Mouse (Mus musculus) neural tube, embryonic 12.5 days (tissue): Measurements from ENCODE around the gene Kcna7. TPM values are rescaled to one million over a fixed set of nuclear protein-coding genes. Genes with fewer than 3 reads are reported as not detected.
A peak's percentile ranks its signal among the peaks of the same experiment; 100 is the strongest.
"Not testable (repeated sequence)": the region's sequence is repeated elsewhere in the genome, so short reads cannot be mapped to it uniquely, and the experiment has no call there.

ENCODE experiments used
- ATAC-seq: fragments of 200-750 bp; cut with Nextera tagmentation; 2 replicates; pipeline ENCODE4 v1.8.0; 2017; ENCODE audit warnings: low read depth, mild to moderate bottlenecking, moderate TSS enrichment, moderate library complexity; ENCODE audit not compliant: low FRiP score
- H3K27ac ChIP-seq: fragments of 300-500 bp; sonication (generic); 2 replicates; pipeline ENCODE4 v1.5.1; 2016
- H3K27me3 ChIP-seq: fragments of 300-500 bp; sonication (generic); replicated peaks from 2 replicates; pipeline ENCODE4 v1.6.1; 2016; ENCODE audit warnings: mild to moderate bottlenecking
- H3K36me3 ChIP-seq: fragments of 300-500 bp; sonication (generic); 2 replicates; pipeline ENCODE4 v1.6.1; 2016; ENCODE audit warnings: mild to moderate bottlenecking
- H3K4me1 ChIP-seq: fragments of 300-500 bp; sonication (generic); 2 replicates; pipeline ENCODE4 v1.6.1; 2016
- H3K4me2 ChIP-seq: fragments of 300-500 bp; sonication (generic); replicated peaks from 2 replicates; pipeline ENCODE4 v1.6.1; 2016; ENCODE audit warnings: mild to moderate bottlenecking
- H3K4me3 ChIP-seq: fragments of 300-500 bp; sonication (generic); 2 replicates; pipeline ENCODE4 v1.5.1; 2016
- H3K9ac ChIP-seq: fragments of 300-500 bp; sonication (generic); 2 replicates; pipeline ENCODE4 v1.6.1; 2016; ENCODE audit warnings: mild to moderate bottlenecking
- H3K9me3 ChIP-seq: fragments of 300-500 bp; sonication (generic); 2 replicates; pipeline ENCODE4 v1.6.1; 2016; ENCODE audit warnings: mild to moderate bottlenecking
- WGBS: fragments of 180-500 bp; shearing (Covaris S2); methylation state at CpG from one replicate; pipeline ENCODE4 v1.1.7; 2016; 5-methylcytosine and 5-hydroxymethylcytosine counted together
- polyA plus RNA-seq: library from polyadenylated mRNA; unstranded; fragments of >200 nt; fragmentation: Nextera tagmentation; extraction: Ambion mirVana; gene quantifications from 2 replicates; pipeline ENCODE4 v1.2.1, GENCODE M21; 2016

Gene Kcna7
- polyA plus RNA-seq, 1 experiment from 2014 or later = not detected

DNA sequence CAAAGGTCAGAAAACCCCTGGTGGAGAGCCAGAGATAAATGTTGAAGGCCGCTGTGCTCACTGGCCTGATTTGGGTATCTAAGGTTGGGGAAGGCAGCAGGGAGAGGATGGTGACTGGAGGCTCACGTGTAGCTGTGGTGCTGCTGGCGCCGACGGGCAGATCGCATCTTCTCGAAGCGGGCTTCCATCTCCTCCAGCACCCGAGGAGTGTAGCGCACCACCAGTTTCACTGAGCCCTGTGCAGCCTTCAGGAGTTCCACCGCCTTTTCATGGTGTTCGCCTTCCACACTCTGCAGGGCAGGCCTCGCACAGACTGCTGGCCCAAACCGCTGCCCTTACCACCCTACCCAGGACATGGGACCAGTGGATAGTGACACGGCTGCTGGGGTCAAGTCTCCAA is 37.3 kb upstream of the Kcna7 start:
- Histone ChIP-seq H3K4me3 (peak overlapping the region; percentile 76), H3K27me3 (peaks cover 40% of the 10 kb centered on the region), H3K9me3 (no peaks in the 10 kb centered on the region), H3K9ac (peak overlapping the region; percentile 71), H3K36me3 (peaks cover 9% of the 10 kb centered on the region), H3K4me1 (peaks cover 33% of the 10 kb centered on the region), H3K27ac (no peak overlapping the region), H3K4me2 (peak overlapping the region; percentile 83)
- no peak for ATAC-seq
- 80% methylated on average over 15 of the region's 15 CpGs for WGBS

DNA sequence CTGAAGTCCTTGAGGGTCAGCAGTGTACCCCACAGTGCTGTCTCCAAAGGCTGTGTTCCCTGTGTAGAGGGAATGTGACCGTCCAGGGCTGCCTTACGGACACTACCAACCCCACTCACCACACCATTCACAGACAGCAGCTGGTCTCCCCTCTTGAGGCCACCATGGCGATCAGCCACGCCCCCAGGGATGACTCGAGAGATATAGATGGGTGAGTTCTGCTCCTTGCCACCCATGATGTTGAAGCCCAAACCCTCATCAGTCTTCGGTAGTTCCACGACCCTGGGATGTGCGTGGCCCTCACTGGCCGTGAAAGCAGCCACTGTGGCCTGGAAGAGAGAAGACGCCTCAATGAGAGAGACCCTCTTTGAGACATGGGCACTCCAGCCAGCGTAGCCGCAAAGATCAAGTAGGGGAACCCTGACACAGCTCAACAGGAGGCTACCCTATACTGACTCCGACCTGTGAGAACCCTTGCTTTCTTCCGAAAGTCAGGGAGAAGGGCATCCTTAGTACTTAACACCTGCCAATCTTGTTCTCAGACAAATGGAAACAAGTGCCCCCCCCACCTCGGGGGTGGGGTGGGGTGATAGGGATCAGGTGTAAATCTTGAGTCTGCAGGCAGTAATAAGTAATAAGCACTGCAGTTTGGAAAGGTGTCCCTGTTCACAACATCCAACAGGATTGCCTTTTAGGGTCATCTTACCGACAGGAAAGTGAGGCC is 36.3 kb upstream of the Kcna7 start:
- Histone ChIP-seq H3K27ac (no peak overlapping the region), H3K4me3 (no peak overlapping the region), H3K9ac (no peak overlapping the region), H3K9me3 (no peaks in the 10 kb centered on the region), H3K4me2 (peak overlapping the region; percentile 95; the same call in 1 of the 2 replicates), H3K4me1 (peaks cover 33% of the 10 kb centered on the region), H3K36me3 (peaks cover 18% of the 10 kb centered on the region), H3K27me3 (peaks cover 31% of the 10 kb centered on the region)
- no peak for ATAC-seq
- 74% methylated on average over 16 of the region's 16 CpGs for WGBS

DNA sequence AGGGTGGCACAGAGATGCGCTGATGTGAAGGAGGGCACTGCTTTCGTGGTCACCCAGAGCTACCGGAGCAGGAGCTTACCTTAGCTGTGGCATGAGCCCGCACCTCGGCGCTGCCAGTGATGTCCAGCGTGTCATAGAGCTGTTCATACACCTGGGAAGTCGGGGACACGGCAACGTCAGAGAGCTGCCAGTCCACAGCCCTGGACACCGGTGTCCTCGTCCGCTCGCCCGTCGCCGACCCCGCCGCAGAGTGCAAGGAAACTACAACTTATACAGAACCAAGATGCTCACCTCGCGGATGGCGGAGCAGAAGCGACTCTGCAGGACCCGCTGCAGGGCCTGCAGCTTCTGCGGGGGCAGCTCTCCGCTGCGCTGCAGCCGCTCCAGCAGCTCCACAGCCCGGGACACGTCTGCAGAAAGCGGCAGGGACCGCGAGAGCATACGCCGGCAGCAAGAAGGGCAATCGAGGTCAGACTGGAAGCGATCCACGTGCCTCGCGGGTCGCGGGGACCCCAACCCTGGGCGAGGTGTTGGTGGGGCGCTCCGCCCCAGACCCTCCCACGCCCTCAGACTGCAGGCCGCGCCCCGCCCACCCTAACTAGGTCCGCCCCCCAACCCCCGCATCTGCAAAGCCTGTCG is 35.5 kb upstream of the Kcna7 start:
- no peak overlapping the region for H3K27ac ChIP-seq
- H3K4me3 ChIP-seq = peak overlapping the region; percentile 42
- peaks cover 33% of the 10 kb centered on the region for H3K4me1 ChIP-seq
- WGBS = 10% methylated on average over 52 of the region's 52 CpGs
- H3K4me2 ChIP-seq = peak overlapping the region; percentile 95
- peaks cover 30% of the 10 kb centered on the region for H3K27me3 ChIP-seq
- no peak for ATAC-seq
- H3K9me3 ChIP-seq = no peaks in the 10 kb centered on the region
- H3K36me3 ChIP-seq = peaks cover 22% of the 10 kb centered on the region
- H3K9ac ChIP-seq = peak overlapping the region; percentile 52

DNA sequence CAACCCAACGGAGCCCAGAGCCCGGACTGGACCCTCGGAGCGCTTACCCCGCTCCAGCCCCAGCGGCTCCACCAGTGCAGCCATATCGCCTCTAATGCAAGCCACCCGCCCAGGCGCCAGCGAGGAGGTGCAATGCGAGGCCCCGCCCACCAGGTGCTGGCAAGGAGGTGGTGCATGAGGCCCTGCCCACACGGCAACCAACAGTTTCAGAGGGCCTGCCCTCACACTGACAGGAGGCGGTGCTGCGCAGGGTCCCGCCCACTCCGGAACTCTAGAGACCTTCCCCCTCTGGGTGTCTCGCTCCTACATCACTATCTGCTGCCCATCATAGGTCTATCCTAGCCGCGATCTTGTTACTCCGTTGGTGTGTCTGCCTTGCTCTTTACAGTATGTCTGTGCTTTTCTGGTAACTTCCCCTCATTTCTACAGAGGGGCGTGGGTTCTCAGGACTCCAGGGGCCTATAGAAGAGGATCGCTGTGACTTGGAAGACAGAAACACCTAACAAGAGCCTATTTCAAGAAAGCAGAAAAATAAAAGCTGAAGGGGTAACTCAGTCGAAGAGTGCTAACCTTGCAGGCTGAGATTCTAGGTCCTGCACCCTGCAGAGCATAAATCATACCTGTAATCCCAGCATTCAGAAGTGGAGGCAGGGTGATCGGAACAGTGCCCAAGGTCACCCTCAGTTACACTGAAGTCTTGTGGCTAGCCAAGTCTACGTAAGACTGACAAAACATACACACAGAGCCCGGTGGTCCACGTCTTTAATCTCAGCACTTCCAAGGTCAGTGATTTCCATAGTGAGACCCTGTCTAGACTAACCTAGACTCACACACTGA is 34.8 kb upstream of the Kcna7 start, which contains the start of gene Lin7b:
TSS of gene Lin7b (minus strand) at position 109 of the 837 bp plus-strand sequence.
- peaks cover 28% of the 10 kb centered on the region for H3K4me1 ChIP-seq
- peak within 1 kb of the TSS; percentile 52 for H3K9ac ChIP-seq
- H3K9me3 ChIP-seq = no peaks in the 10 kb centered on the region
- 13% methylated on average over 28 of the region's 28 CpGs for WGBS
- H3K4me2 ChIP-seq = peak within 1 kb of the TSS; percentile 95
- H3K36me3 ChIP-seq = peaks cover 28% of the 10 kb centered on the region
- ATAC-seq = peak; percentile 29
- H3K27me3 ChIP-seq = peaks cover 28% of the 10 kb centered on the region
- H3K27ac ChIP-seq = no peak within 1 kb of the TSS
- peak within 1 kb of the TSS; percentile 42 for H3K4me3 ChIP-seq

DNA sequence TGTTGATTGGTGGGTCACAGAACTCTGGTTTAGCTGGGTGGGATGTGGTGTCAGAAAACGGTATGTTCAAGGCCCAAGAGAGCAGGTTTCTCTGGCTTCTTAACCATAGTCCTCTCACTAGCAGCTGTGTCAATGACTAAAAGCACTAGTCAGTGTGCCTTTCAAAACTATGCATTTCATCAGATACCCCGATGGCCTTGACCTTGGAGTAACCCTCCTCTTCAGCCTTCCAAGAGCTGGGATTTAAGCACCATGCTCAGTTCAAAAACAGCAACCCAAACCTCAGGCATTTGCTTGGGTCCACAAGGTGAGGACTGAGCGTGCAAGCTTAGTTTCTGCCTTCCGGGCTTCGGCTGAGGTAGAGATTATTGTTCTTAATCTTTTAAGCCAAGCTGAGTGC is 33.1 kb upstream of the Kcna7 start:
- no peak overlapping the region for H3K4me2 ChIP-seq
- 86% methylated on average over 5 of the region's 5 CpGs for WGBS
- no peak overlapping the region for H3K9ac ChIP-seq
- ATAC-seq = no peak
- H3K27ac ChIP-seq = no peak overlapping the region
- no peak overlapping the region for H3K4me3 ChIP-seq
- peaks cover 22% of the 10 kb centered on the region for H3K4me1 ChIP-seq
- H3K36me3 ChIP-seq = peaks cover 45% of the 10 kb centered on the region
- H3K9me3 ChIP-seq = no peaks in the 10 kb centered on the region
- H3K27me3 ChIP-seq = peaks cover 24% of the 10 kb centered on the region

DNA sequence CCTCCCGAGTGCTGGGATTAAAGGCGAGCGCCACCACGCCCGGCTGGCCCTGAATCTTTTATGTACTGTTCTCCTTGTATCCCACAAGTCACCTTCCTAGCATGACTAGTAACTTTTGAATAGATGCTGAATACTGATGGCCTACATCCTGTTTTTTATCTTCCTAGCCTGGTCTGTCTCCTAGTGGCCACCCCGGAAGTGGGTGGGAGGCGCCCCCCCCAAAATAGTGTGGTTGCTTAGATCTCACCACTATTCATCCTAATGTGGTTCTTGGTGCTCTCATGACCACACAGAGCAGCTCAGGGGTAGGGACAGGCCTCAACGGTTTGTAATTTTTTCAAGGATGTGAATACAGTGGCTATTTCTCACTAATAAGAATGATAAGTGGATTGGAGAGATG is 30.8 kb upstream of the Kcna7 start:
- Histone ChIP-seq H3K4me2 (no peak overlapping the region), H3K4me1 (peaks cover 14% of the 10 kb centered on the region), H3K4me3 (no peak overlapping the region), H3K27me3 (peaks cover 9% of the 10 kb centered on the region), H3K9me3 (no peaks in the 10 kb centered on the region), H3K36me3 (peaks cover 66% of the 10 kb centered on the region), H3K27ac (no peak overlapping the region), H3K9ac (no peak overlapping the region)
- WGBS = 94% methylated on average over 8 of the region's 8 CpGs
- no peak for ATAC-seq

DNA sequence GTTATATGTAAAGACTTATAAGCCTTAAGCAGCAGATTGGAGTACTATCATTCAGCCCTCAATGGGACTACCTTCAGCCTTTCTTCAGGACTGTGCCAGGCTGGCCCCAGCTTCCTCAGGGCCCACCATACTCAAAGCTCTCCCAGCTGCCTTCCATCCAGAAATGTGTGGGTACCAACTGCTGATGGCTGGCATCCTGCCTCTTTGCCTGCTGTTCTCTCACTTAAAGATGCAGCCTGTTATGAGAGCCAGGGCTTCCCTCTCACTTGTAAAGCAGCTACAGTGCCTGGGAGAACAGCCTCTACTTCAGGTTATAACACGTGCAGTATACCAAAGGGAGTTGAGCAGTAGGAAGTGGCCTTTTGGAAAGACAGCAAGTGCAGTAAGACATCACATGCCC is 29.4 kb upstream of the Kcna7 start:
- H3K4me3 ChIP-seq = no peak overlapping the region
- no peak for ATAC-seq

DNA sequence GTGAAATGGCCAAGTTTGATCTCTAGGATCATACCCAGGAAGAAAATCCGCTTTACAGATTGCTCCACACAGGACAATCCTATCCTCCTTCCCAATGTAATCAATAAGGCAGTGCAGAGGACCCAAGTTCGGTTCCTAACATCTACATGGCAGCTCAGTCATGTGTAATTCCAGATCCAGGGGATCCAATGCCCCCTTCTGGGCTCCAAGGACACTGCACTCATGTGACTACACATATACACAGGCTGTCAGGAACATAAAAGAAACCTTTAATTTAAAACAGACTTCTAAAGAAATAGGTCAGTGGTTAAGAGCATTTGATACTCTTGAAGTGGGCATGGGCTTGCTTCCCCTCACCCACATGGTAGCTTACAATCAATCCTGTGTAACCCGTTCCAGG is 19.4 kb upstream of the Kcna7 start:
- no peaks in the 10 kb centered on the region for H3K27me3 ChIP-seq
- WGBS = 95% methylated on average over 3 of the region's 3 CpGs
- no peaks in the 10 kb centered on the region for H3K4me1 ChIP-seq
- no peak overlapping the region for H3K9ac ChIP-seq
- H3K36me3 ChIP-seq = peaks cover 96% of the 10 kb centered on the region
- no peak overlapping the region for H3K4me2 ChIP-seq
- no peaks in the 10 kb centered on the region for H3K9me3 ChIP-seq
- ATAC-seq = no peak
- H3K4me3 ChIP-seq = no peak overlapping the region
- H3K27ac ChIP-seq = no peak overlapping the region

More for the DNA sequence above, 29.4 kb upstream of the Kcna7 start:
- 92% methylated on average over 1 of the region's 1 CpGs for WGBS
- H3K27ac ChIP-seq = no peak overlapping the region
- no peaks in the 10 kb centered on the region for H3K4me1 ChIP-seq
- H3K9me3 ChIP-seq = no peaks in the 10 kb centered on the region
- no peak overlapping the region for H3K4me2 ChIP-seq
- no peaks in the 10 kb centered on the region for H3K27me3 ChIP-seq
- H3K36me3 ChIP-seq = peaks cover 80% of the 10 kb centered on the region
- no peak overlapping the region for H3K9ac ChIP-seq

DNA sequence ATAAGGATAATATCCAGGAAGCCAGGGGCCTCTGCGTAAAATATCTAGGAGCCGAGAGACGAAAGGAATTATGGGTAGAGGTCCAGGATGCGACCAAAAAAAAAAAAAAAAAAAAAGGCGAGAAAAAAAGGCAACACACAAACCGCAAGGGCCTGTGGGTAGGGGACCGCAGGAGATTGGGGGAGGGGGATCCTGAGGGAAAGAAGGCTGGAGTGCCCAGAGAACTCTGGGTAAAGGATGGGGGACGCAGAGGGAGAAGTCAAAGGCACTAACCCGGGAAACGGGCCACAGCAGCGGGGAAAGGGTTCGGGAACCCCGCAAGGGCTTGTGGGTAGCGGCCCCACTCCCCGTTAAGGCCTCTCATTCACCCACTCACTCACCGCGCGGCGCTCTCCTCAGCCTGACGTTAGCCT is 10.3 kb upstream of the Kcna7 start:
- no peaks in the 10 kb centered on the region for H3K9me3 ChIP-seq
- peaks cover 21% of the 10 kb centered on the region for H3K4me1 ChIP-seq
- peak overlapping the region; percentile 76 for H3K4me3 ChIP-seq
- H3K9ac ChIP-seq = peak overlapping the region; percentile 96
- 1% methylated on average over 19 of the region's 20 CpGs for WGBS
- no peaks in the 10 kb centered on the region for H3K27me3 ChIP-seq
- ATAC-seq = peak; percentile 85
- H3K4me2 ChIP-seq = peak overlapping the region; percentile 98
- H3K27ac ChIP-seq = peak overlapping the region; percentile 97
- peaks cover 24% of the 10 kb centered on the region for H3K36me3 ChIP-seq

DNA sequence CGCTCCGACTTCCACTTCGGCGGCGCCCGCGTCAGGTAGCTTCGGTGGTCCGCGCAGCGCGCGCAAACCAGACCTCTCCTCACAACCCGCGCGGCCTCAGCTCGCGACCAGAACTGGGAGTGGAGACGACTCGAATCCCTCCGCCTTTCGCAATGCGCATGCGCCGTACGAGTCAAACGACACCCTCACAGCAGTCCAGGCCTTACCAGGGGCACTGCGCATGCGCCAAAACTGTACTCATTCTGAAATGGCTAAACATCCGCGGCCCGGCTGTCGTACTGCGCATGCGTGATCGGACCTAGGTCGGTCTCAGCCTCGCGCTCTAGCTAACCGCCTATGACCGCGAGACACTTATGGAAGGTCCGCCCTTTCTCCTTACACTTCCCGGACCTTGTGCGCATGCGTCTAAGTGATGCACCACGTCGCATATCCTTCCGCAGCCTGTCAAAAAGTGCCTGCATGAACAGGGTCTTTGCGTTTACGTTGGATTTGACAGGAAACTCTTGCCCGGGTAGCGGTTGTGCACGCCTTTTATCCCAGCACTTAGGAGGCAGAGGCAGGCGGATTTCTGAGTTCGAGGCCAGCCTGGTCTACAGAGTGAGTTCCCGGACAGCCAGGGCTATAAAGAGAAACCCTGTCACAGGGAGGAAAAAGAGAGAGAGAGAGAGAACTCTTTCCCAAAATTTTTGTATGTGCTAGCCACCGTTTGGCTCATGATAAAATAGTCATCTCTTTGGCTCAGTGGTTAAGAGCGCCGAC is 9.7 kb upstream of the Kcna7 start, which contains the start of gene Snrnp70:
TSS of gene Snrnp70 (minus strand) at position 165 of the 759 bp plus-strand sequence.
- ATAC-seq = peak; percentile 97
- Histone ChIP-seq H3K4me2 (peak within 1 kb of the TSS; percentile 98), H3K9me3 (no peaks in the 10 kb centered on the region), H3K36me3 (peaks cover 17% of the 10 kb centered on the region), H3K27me3 (no peaks in the 10 kb centered on the region), H3K9ac (peak within 1 kb of the TSS; percentile 96), H3K27ac (peak within 1 kb of the TSS; percentile 97), H3K4me3 (peak within 1 kb of the TSS; percentile 76), H3K4me1 (peaks cover 21% of the 10 kb centered on the region)
- WGBS = under 1% methylated on average over 60 of the region's 60 CpGs

DNA sequence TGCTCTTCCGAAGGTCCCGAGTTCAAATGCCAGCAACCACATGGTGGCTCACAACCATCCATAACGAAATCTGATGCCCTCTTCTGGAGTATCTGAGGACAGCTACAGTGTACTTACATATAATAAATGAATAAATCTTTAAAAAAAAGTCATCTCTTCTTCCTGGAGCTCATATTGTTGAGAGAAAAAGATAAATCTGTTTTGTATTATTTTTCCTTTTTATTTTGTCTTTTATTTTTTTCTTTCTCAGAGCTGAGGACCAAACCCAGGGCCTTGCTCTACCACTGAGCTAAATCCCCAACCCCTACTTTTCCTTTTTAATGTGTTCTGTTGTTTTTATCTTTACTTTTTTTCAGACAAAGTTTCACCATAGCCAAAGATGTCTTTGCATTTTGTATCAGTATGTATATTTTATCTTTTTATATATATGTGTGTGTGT is 9.1 kb upstream of the Kcna7 start:
- ATAC-seq = peak; percentile 66; the same call in 1 of the 2 replicates
- H3K4me3 ChIP-seq = peak overlapping the region; percentile 76
- peaks cover 21% of the 10 kb centered on the region for H3K4me1 ChIP-seq
- H3K36me3 ChIP-seq = peaks cover 13% of the 10 kb centered on the region
- 6% methylated on average over 3 of the region's 3 CpGs for WGBS
- H3K9ac ChIP-seq, H3K27ac ChIP-seq, H3K27me3 ChIP-seq, H3K9me3 ChIP-seq: not testable (repeated sequence)
- H3K4me2 ChIP-seq = peak overlapping the region; percentile 98
